Mouse (Mus musculus) frontal cortex, postnatal 36 days (tissue): ENCODE results near the gene Gm16381.
"Not testable (repeated sequence)": the region's sequence is repeated elsewhere in the genome, so short reads cannot be mapped to it uniquely, and the experiment has no call there.

Experiments used
- DNase-seq, 2 experiments: peaks; one replicate each; pipeline ENCODE4 v3.0.0; 2022; ENCODE audit warnings: low spot score in 2 of 2

Gm16381 gene

GRCm38 (mm10) chr12:87644520-87644919 is at the start of gene Gm16381:
Gm16381 (minus strand) TSS chr12:87644620.
- not testable (repeated sequence) for DNase-seq

GRCm38 (mm10) chr12:87652916-87653703 is 8.7 kb upstream of the Gm16381 start:
- not testable (repeated sequence) for DNase-seq

- not testable (repeated sequence) for DNase-seq
Measured at GRCm38 (mm10) chr12:87618569-87618968, 25.9 kb downstream of the Gm16381 start, which contains the start of gene Gm4027. Gm4027 (plus strand) TSS chr12:87618869.

GRCm38 (mm10) chr12:87602388-87602787 is 42.0 kb downstream of the Gm16381 start, which contains the start of gene Oog1:
Oog1 (plus strand) TSS chr12:87602688.
- not testable (repeated sequence) for DNase-seq

DNA sequence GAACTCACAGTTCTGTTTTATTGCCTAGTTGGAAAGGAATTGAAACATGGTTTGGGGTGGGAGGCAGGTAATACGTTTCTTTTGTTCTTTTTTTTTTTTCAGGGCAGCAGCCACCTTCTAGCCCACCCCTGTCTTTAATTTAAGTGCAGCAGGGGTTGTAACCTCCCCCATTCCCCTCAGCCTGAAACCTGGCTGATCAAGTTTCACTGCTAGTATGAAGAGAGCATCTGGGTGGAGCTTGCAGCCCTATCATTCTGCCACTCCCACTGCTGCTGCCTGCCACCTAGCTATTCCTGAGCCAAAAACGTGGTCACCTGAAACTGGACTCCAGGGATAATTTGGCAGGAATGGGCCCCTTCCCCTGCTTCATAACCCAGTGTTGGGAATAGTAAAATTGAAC is 43.0 kb downstream of the Gm16381 start:
- DNase-seq, result not testable (repeated sequence)
